Mouse (Mus musculus) gonadal fat pad, adult 2 months (tissue): Measurements from ENCODE around the gene Ccnl2. TPM values are rescaled to one million over a fixed set of nuclear protein-coding genes. Genes with fewer than 3 reads are reported as not detected.
"Not testable (repeated sequence)": the region's sequence is repeated elsewhere in the genome, so short reads cannot be mapped to it uniquely, and the experiment has no call there.

Experiments used
- DNase-seq: peaks from one replicate; pipeline ENCODE4 v3.0.0-alpha.2; 2012; ENCODE audit warnings: low read depth
- polyA plus RNA-seq: library from polyadenylated mRNA; depleted of rRNA; stranded (reverse); fragments of >200 nt; gene quantifications from 2 replicates; pipeline ENCODE4 v1.2.3, GENCODE M21; 2012; rRNA removed

The Ccnl2 gene
- 63.7 and 69.3 TPM in 2 replicates for polyA plus RNA-seq

DNA sequence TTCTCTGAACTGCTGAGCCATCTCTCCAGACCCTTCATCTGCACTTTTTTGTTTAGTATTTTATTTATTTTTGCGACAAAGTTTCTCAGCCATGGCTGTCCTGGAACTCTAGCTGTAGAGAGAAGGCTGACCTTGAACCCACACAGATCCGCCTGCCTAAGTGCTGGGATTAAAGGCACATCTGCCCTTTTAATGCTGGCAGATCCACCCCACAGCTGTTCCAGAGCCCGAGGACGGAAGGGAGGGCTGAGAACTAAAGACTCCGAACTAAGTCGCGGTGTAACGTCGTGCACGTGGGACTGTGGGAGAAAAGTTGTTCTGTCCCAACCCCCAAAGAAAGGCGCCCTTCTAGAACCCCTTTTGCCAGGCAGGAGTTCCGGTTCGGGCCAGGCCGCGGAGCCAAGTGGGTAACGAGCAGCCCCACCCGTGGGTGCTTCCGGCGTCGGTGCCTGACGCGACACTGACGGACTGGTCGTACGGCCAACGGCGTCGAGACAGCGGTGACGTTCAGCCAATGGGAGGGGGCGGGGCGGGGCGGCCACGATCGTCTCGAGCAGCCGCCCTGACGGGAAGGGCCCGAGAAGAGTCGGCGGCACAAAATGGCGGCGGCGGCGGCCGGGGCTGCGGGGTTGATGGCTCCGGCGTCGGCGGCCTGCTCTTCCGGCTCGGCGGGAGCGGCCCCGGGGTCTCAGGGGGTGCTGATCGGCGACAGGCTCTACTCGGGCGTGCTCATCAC lies at the start of gene Ccnl2:
Gene Ccnl2, plus strand, starts transcription at position 561 of the 736 bp plus-strand sequence.
- DNase-seq, result peak; percentile 49

DNA sequence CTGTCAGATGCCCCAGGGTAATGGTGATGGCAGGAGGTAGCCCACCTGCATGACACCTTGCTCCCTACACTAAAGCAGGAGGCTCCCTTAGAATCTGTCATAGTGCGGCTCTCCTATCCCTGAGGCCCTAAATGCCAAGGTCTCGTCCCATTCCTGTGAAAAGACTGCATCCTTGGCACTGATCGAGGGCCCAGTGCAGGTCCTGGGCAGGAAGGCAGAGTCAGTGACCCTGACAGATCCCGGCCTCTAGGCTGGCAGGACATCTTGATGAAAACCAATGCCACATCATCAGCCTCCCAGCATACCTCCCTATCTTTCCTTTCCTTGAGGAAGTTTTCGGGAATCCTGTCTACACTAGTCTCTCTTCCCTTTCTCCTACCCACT lies 42.8 kb upstream of the Ccnl2 start:
- no peak for DNase-seq

- no peak for DNase-seq
Observed at GRCm38 (mm10) chr4:155769880-155770512, 42.3 kb upstream of the Ccnl2 start.

DNA sequence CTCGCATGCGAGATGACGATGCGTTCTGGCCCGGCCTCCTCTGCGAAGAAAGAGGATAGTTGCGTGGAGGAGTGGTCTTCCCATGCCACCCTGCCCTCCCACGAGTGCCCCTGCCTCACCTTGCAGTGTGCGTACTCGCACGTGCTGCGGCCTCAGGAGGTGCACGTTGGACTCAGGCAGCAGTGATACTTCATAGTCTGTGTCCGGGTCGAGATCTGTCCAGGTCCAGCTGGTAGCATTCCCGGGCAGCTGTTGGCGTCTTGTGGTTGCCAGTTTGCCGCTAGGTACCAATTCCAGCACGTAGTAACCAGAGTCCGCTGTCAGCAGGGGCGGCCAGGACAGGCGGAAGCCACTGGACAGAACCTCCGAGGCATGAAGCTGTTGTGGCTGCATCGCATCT lies 41.7 kb upstream of the Ccnl2 start:
- DNase-seq, result no peak

DNA sequence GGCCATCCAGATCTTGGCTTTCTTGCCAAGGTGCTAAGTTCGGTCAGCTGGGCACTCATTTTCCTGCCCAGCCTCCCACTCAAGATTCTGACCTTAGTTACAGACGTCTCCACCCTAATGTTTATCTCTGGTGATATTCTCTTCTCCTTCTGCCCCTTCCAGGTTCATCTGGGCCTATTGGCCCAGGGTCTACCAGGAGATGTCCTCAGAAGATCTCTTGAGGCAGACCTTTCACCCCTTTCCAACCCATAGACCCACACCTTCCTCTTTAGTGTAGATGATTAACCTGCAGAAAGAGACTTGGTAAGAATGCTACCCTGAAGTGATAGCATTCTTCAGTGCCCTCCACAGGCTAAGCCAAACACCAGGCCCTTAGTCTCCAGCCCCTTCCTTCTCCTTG lies 40.6 kb upstream of the Ccnl2 start:
- no peak for DNase-seq

- DNase-seq, result no peak
Observed at GRCm38 (mm10) chr4:155772786-155773185, 39.5 kb upstream of the Ccnl2 start.

GRCm38 (mm10) chr4:155773335-155774078 lies 38.8 kb upstream of the Ccnl2 start:
- no peak for DNase-seq

- no peak for DNase-seq
Observed at GRCm38 (mm10) chr4:155774280-155774754, 38.0 kb upstream of the Ccnl2 start, which contains the start of gene Vwa1. TSS of gene Vwa1 (minus strand) at chr4:155774698.

DNA sequence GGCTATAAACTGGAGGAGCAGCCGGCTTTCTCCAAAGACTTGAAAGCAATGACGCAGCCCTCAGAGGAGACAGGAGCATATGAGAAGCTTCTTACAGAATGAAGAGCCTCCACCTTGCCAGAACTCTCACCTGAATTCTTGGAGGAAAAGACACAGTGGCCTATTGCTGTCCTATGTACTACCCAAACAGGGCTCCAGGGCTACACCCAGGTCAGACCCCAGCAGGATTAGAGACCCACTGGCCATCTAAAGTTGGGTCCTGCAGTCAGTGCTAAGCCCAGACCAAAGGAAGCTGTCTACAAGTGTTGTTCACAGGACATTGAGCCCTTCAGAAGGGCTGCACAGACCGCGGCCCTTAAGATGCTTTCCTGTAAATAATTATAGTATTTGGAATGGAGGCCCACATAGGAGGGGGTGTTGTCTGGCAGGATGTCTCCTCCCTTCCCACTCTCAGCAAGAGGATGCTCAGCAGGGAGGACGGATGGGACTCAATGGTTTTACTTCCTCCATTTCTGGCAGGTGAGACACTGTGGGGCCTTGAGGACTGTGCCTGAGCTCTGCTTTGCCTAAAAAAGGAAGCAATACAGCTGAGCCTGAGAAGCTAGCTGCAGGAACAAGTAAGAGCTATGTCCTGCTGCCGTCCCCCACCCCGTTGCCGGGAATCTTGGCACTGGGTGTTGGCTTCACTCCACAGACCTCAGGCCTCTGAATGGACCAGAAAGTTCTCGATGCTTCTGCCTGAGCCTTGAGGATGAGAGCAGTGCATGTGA lies 37.1 kb upstream of the Ccnl2 start:
- DNase-seq, result no peak

DNA sequence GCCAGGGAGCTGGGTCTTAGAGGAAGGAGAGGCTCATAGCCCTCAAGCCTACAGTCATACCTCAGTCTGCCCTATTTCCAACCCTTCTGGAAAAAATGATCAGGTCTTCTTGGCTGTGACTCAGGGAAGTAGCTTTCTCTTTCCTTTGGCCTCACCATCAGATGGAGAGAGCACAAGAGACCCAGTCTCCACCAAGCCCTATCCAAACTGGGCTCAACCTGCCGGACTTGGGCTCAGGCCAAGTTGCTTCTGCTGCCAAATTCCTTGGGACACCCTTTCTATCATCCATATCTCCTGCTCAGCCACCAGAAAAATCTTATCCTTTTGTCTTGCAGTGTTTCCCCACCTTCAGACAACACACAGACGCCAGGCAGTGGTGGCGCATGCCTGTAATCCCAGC lies 36.4 kb upstream of the Ccnl2 start:
- no peak for DNase-seq

DNA sequence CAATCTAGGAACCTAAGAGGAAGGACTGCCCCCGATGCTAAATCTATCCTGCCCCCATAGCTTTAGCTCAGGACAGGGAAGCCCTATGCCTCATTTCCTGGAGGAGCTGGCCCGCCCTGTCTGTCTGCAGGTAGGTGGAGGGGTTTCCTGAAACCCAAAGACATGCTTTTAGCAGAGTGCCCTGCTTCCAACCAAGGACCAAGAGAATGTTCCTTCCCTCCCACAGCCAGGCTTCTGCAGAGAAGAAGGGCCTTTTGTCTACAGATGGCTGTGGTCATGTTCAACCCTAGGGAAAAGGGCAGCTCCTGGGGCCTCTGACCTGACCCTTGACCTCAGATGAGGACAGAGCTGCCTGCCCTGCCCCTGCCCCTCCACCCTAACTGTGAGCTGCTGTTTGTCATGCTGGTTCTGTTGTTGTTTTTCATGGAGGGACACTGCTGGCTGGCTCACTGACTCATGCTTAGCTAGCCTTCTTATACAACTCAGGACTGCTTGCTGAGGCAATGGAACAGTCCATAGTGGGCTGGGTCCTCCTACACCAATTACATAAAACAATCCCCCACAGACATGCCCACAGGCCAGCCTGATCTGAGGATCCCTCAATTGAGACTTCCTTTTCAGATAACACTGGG lies 35.5 kb upstream of the Ccnl2 start:
- no peak for DNase-seq

GRCm38 (mm10) chr4:155777816-155778215 lies 34.5 kb upstream of the Ccnl2 start:
- DNase-seq, result no peak

DNA sequence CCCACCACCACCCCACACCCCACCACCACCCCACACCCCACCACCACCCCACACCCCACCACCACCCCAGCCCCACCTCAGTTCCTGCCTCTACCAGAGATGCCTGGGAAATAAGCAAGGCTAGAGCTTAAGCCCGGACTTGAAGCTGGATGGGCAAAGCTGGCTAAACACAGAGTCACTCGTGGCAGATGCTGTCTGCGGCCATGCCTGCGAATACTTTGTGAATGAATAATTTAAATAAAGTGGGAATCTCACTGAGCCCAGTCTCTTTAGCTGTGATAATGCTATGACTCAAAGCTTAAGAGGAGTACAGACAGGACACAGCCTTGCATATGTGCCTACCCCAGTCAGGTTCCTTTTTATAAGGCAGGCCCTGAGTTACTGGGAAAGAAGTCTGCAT lies 32.8 kb upstream of the Ccnl2 start:
- DNase-seq, result no peak

GRCm38 (mm10) chr4:155780895-155781294 lies 31.4 kb upstream of the Ccnl2 start:
- DNase-seq, result no peak

DNA sequence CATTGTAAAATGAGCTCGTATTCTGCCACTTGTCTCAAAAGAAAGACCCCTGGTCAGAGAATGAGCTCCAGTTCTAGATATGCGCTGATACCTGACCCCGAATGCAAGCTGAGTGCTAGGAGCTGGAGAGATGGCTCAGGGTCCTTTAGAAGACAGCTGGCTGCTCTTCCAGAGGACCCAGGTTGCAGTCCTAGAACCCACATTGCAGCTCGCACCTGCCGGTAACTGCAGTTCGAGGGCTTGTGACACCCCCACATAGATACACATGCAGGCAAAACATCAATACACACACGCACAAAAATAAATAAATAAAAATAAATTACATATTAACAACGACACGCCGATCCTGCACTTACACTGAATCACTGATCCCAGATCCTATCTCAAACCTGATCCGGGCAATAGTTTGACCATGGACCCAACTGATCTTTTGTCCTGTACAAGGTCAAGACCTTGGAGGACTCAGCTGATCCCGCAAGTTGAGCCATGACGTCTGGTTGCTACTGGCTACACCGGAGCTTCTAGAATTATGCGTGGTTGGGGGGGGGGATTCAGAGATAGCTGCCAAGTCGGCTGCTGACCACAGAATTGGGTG lies 28.7 kb upstream of the Ccnl2 start:
- DNase-seq, result no peak

DNA sequence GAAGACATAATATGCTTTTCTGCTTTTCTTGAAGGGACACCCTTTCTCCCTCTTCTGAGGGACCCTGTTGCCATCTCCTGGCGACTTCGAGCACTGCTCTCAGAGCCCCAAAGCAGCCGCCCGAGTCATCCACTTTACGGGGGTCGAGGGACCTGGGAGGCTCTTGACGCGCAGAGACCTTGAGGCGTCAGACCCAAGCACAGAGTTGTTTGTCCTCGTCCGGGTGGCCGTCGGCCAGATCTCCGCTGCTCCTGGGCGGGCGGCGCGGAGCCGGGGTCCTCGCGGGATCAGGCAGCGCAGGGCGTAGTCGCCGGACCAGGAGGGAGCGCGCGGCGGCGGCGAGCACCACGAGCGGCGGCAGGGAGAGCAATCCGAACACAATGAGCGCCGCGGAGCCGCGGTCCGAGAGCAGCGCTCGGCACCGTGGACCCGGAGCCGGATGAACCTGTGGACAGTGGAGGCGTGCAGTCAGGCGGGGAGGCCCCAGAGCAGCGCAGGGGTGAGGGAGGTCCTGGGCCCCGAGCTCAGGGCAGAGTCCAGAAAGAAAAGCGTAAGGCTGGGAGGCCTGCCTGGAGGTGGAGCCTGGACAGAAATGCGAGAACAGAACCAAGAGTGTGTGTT lies 28.1 kb upstream of the Ccnl2 start:
- no peak for DNase-seq

- no peak for DNase-seq
Observed at GRCm38 (mm10) chr4:155785246-155785645, 27.0 kb upstream of the Ccnl2 start.

- no peak for DNase-seq
Observed at GRCm38 (mm10) chr4:155785819-155786218, 26.5 kb upstream of the Ccnl2 start, which contains the start of gene Tmem88b. TSS of gene Tmem88b (minus strand) at chr4:155785874.

DNA sequence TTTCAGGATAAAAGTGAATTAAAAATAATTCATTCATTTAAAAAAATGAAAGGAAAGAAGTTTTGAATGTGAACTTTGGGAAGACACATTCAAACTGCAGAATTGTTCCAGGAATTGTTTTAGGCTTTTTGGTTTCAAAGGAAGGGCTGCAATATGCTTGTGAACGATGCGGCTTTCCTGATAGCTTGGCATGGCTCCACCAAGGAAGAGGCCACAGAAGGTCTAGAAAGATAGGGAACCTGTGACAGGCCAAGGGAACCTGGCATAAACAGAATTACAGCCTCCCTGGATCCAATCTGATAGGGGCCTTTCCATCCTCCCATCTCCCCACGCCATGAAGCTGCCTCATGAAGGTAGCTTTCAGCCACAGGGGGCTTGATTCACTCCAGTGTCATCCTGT lies 24.0 kb upstream of the Ccnl2 start:
- DNase-seq, result no peak

- DNase-seq, result not testable (repeated sequence)
Observed at GRCm38 (mm10) chr4:155788833-155789232, 23.5 kb upstream of the Ccnl2 start.
